Mouse (Mus musculus) kidney, embryonic 16.5 days (tissue): ENCODE measurements around the gene Zfp597. TPM values are rescaled to one million over a fixed set of nuclear protein-coding genes. Genes with fewer than 3 reads are reported as not detected.
"Not testable (repeated sequence)": the region's sequence is repeated elsewhere in the genome, so short reads cannot be mapped to it uniquely, and the experiment has no call there.

ENCODE experiments used
- ATAC-seq: fragments of 200-750 bp; cut with Nextera tagmentation; 2 replicates; pipeline ENCODE4 v1.8.0; 2017; ENCODE audit warnings: moderate TSS enrichment; ENCODE audit not compliant: low FRiP score, low TSS enrichment
- H3K27ac ChIP-seq: fragments of 300-500 bp; sonication (generic); 2 replicates; pipeline ENCODE4 v1.5.1; 2014; ENCODE audit warnings: low read length
- H3K27me3 ChIP-seq: fragments of 300-500 bp; sonication (generic); 2 replicates; pipeline ENCODE4 v1.6.1; 2014; ENCODE audit warnings: low read length, control low read depth, mixed read lengths; ENCODE audit not compliant: insufficient read depth
- H3K36me3 ChIP-seq: fragments of 300-500 bp; sonication (generic); 2 replicates; pipeline ENCODE4 v1.6.1; 2014; ENCODE audit warnings: low read length, control low read depth, mixed read lengths; ENCODE audit not compliant: insufficient read depth
- H3K4me1 ChIP-seq: fragments of 300-500 bp; sonication (generic); 2 replicates; pipeline ENCODE4 v1.6.1; 2014; ENCODE audit warnings: low read length, control low read depth, mixed read lengths; ENCODE audit not compliant: insufficient read depth
- H3K4me2 ChIP-seq: fragments of 300-500 bp; sonication (generic); replicated peaks from 2 replicates; pipeline ENCODE4 v1.6.1; 2014; ENCODE audit warnings: low read depth, low read length
- H3K4me3 ChIP-seq: fragments of 300-500 bp; sonication (generic); 2 replicates; pipeline ENCODE4 v1.5.1; 2014; ENCODE audit warnings: mild to moderate bottlenecking, low read length
- H3K9ac ChIP-seq: fragments of 300-500 bp; sonication (generic); replicated peaks from 2 replicates; pipeline ENCODE4 v1.6.1; 2014; ENCODE audit warnings: low read length
- H3K9me3 ChIP-seq: fragments of 300-500 bp; sonication (generic); 2 replicates; pipeline ENCODE4 v1.6.1; 2016; ENCODE audit warnings: low read length, control low read depth
- WGBS: fragments of 180-500 bp; shearing (Covaris S2); extraction: QIAGEN DNeasy Blood & Tissue Kit; methylation state at CpG from one replicate; pipeline ENCODE4 v1.1.7; 2014; 5-methylcytosine and 5-hydroxymethylcytosine counted together
- polyA plus RNA-seq: library from polyadenylated mRNA; unstranded; fragments of >200 nt; fragmentation: Nextera tagmentation; extraction: Ambion mirVana; gene quantifications from 2 replicates; pipeline ENCODE4 v1.2.1, GENCODE M21; 2015

Zfp597 gene
- polyA plus RNA-seq, 1 experiment from 2014 or later = 6.7 TPM

- Histone ChIP-seq H3K4me1 (peaks cover 5% of the 10 kb centered on the region), H3K27me3 (no peaks in the 10 kb centered on the region), H3K27ac (no peak overlapping the region), H3K9ac (no peak overlapping the region), H3K4me3 (no peak overlapping the region), H3K36me3 (no peaks in the 10 kb centered on the region), H3K4me2 (no peak overlapping the region), H3K9me3 (no peaks in the 10 kb centered on the region)
- 29% methylated on average over 4 of the region's 4 CpGs for WGBS
- ATAC-seq = no peak
Measured at GRCm38 (mm10) chr16:3842989-3843388, 41.4 kb downstream of the Zfp597 start.

- H3K36me3 ChIP-seq = no peaks in the 10 kb centered on the region
- H3K27ac ChIP-seq = no peak overlapping the region
- no peak overlapping the region for H3K9ac ChIP-seq
- H3K4me1 ChIP-seq = no peaks in the 10 kb centered on the region
- no peak overlapping the region for H3K4me2 ChIP-seq
- 36% methylated on average over 17 of the region's 17 CpGs for WGBS
- H3K27me3 ChIP-seq = no peaks in the 10 kb centered on the region
- peak; percentile 89 for ATAC-seq
- no peaks in the 10 kb centered on the region for H3K9me3 ChIP-seq
- H3K4me3 ChIP-seq = no peak overlapping the region
Measured at GRCm38 (mm10) chr16:3839157-3839885, 45.0 kb downstream of the Zfp597 start.

- Histone ChIP-seq H3K9ac (no peak overlapping the region), H3K9me3 (no peaks in the 10 kb centered on the region), H3K27me3 (no peaks in the 10 kb centered on the region), H3K27ac (no peak overlapping the region), H3K36me3 (no peaks in the 10 kb centered on the region), H3K4me1 (no peaks in the 10 kb centered on the region), H3K4me2 (no peak overlapping the region), H3K4me3 (no peak overlapping the region)
- WGBS = 73% methylated on average over 2 of the region's 2 CpGs
- ATAC-seq = no peak
Measured at GRCm38 (mm10) chr16:3835461-3835860, 48.9 kb downstream of the Zfp597 start.

DNA sequence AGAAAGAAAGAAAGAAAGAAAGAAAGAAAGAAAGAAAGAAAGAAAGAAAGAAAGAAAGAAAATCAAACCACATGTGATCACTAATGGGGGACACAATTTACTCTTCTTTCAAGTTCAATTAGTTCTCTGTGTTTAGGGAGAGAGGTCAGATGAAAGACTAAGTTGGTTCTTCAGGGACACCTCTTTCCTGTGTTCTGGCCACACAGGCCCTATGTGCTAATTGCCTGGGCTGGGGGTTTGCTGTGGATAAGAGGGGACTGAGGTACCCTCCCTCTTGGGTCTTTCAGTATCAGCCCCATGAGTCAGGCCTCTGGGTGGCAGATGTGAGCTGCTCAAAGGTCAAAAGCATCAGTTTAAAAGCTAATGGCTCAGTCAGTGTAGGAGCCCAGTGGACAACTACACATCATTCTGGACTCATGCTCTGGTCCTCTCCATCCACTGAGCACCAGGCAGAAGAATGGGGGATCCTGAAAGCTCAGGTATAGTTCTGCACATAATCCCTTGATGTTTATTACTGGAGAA, 53.7 kb downstream of the Zfp597 start, which contains the start of gene Olfr15:
Gene Olfr15 (plus strand): TSS at position 291 of the 522 bp plus-strand sequence.
- H3K9me3 ChIP-seq = no peaks in the 10 kb centered on the region
- no peak within 1 kb of the TSS for H3K27ac ChIP-seq
- H3K4me2 ChIP-seq = no peak within 1 kb of the TSS
- no peak within 1 kb of the TSS for H3K9ac ChIP-seq
- ATAC-seq = no peak
- H3K36me3 ChIP-seq = no peaks in the 10 kb centered on the region
- H3K4me3 ChIP-seq = no peak within 1 kb of the TSS
- no peaks in the 10 kb centered on the region for H3K4me1 ChIP-seq
- no peaks in the 10 kb centered on the region for H3K27me3 ChIP-seq

DNA sequence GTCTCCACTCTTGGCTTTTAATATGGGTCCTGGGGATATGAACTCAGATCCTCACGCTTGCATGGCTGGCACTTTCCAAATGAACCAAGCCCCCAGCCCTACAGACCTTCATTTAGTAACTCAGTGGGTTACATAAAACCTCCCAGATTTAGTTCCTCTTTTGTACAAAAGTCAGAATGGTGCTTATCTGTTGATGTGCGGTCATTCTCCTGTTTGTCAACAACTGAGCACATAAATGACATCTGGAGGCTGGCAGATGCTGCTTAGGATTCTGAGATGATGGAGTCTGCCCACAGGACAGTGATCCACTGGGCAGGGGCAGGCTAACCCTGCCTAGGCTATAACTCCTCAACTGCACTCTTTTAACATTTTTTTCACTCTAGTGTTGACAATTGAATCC, 54.6 kb downstream of the Zfp597 start:
- Histone ChIP-seq H3K9ac (no peak overlapping the region), H3K4me2 (no peak overlapping the region), H3K4me1 (no peaks in the 10 kb centered on the region), H3K27ac (no peak overlapping the region), H3K36me3 (no peaks in the 10 kb centered on the region), H3K27me3 (no peaks in the 10 kb centered on the region), H3K4me3 (no peak overlapping the region), H3K9me3 (no peaks in the 10 kb centered on the region)
- 85% methylated on average over 2 of the region's 2 CpGs for WGBS
- no peak for ATAC-seq

- H3K4me1 ChIP-seq = no peaks in the 10 kb centered on the region
- no peaks in the 10 kb centered on the region for H3K36me3 ChIP-seq
- no peak overlapping the region for H3K4me2 ChIP-seq
- 55% methylated on average over 3 of the region's 3 CpGs for WGBS
- H3K27me3 ChIP-seq = no peaks in the 10 kb centered on the region
- ATAC-seq = no peak
- H3K27ac ChIP-seq = no peak overlapping the region
- H3K9ac ChIP-seq = no peak overlapping the region
- H3K4me3 ChIP-seq = no peak overlapping the region
- H3K9me3 ChIP-seq = no peaks in the 10 kb centered on the region
Measured at GRCm38 (mm10) chr16:3828021-3828420, 56.3 kb downstream of the Zfp597 start.

GRCm38 (mm10) chr16:3820202-3820601, 64.2 kb downstream of the Zfp597 start:
- no peak for ATAC-seq
- WGBS = 87% methylated on average over 2 of the region's 2 CpGs

GRCm38 (mm10) chr16:3814667-3815066, 69.7 kb downstream of the Zfp597 start:
- H3K4me3 ChIP-seq, H3K27ac ChIP-seq, H3K9me3 ChIP-seq, H3K27me3 ChIP-seq, H3K4me2 ChIP-seq, ATAC-seq, H3K4me1 ChIP-seq, H3K9ac ChIP-seq, H3K36me3 ChIP-seq: not testable (repeated sequence)
- WGBS = 83% methylated on average over 6 of the region's 6 CpGs

More at GRCm38 (mm10) chr16:3820202-3820601, 64.2 kb downstream of the Zfp597 start:
- no peaks in the 10 kb centered on the region for H3K9me3 ChIP-seq
- H3K36me3 ChIP-seq = no peaks in the 10 kb centered on the region
- H3K4me1 ChIP-seq = no peaks in the 10 kb centered on the region
- no peak overlapping the region for H3K4me3 ChIP-seq
- H3K27me3 ChIP-seq = no peaks in the 10 kb centered on the region
- H3K4me2 ChIP-seq = no peak overlapping the region
- no peak overlapping the region for H3K9ac ChIP-seq
- no peak overlapping the region for H3K27ac ChIP-seq
